Mouse (Mus musculus): ENCODE results near the gene Abcg4. TPM values are rescaled to one million over a fixed set of nuclear protein-coding genes. Genes with fewer than 3 reads are reported as not detected.
A peak's percentile ranks its signal among the peaks of the same experiment; 100 is the strongest.
"Not testable (repeated sequence)": the region's sequence is repeated elsewhere in the genome, so short reads cannot be mapped to it uniquely, and the experiment has no call there.

Abcg4 gene
- polyA plus RNA-seq, 1 experiment from 2014 or later: 1.5 TPM

DNA sequence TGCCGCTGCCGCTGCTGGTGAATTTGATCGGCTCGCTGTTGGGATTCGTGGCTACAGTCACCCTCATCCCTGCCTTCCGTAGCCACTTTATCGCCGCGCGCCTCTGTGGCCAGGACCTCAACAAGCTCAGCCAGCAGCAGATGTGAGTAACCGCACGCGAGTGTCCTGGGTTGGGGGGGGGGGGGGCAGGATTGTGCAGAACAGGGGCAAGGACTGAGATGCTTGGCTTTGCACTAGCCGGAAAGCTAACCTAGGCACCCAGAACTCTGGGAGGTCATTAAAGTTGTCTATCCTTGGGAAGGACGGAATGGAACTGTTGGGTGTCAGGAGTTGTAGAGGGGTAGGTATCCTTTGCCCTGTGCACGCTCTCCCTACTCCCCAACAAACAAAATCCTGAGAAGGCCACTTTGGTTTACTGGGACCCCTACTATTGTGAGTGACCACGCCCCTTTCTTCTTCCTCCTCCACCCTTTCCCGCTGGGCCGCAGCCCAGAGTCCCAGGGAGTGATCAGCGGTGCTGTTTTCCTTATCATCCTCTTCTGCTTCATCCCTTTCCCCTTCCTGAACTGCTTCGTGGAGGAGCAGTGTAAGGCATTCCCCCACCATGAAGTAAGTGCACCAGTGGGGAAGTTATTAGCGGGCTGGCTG is 38.8 kb upstream of the Abcg4 start:
- ATAC-seq (replicated peaks; ENCODE audit: insufficient number of reproducible peaks, insufficient read depth, low FRiP score, low read depth): peak; percentile 49
- Histone ChIP-seq H3K4me1 (replicated peaks) (peaks cover 13% of the 10 kb centered on the region), H3K4me2 (peak overlapping the region; percentile 84), H3K36me3 (peaks cover 39% of the 10 kb centered on the region), H3K4me3 (peak overlapping the region; percentile 89), H3K9me3 (replicated peaks) (no peaks in the 10 kb centered on the region), H3K27me3 (no peaks in the 10 kb centered on the region), H3K27ac (peak overlapping the region; percentile 97), H3K9ac (peak overlapping the region; percentile 91)
- under 1% methylated on average over 22 of the region's 22 CpGs for WGBS

DNA sequence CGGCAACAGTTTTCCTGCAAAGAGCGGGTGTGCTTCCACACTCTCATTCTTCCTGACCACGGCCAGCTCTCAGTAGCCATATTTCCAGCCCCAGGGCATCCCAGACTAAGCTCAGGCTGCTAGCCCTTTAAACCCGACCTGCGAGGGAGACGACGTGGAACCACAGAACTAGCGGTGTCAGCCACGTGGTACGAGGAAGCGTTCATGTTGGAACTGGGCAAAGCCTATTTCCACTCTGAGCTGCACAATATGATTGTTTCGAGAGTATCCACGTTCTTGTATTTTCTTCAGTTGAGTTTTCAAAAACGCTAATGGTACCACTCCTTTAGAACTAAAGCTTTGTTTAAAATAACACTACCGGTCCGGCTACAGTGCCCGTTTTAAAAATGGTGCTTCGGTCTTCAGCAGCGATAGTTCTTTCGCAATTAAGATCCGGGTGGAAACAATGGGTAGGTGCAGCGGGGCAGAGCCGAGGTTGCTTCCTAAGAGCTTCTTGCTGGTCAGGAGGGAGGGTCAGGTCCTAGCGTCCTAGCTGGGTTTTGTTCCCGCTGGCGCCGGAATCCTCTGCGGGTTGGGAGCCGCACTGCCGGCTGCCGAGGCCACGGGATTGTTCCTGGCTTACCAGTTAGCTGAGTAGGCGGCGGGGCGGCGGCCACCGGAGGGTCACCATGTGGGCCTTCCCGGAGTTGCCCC is 38.1 kb upstream of the Abcg4 start:
- H3K9ac ChIP-seq: peak overlapping the region; percentile 91
- ATAC-seq (replicated peaks; ENCODE audit: insufficient number of reproducible peaks, insufficient read depth, low FRiP score, low read depth): peak; percentile 89

DNA sequence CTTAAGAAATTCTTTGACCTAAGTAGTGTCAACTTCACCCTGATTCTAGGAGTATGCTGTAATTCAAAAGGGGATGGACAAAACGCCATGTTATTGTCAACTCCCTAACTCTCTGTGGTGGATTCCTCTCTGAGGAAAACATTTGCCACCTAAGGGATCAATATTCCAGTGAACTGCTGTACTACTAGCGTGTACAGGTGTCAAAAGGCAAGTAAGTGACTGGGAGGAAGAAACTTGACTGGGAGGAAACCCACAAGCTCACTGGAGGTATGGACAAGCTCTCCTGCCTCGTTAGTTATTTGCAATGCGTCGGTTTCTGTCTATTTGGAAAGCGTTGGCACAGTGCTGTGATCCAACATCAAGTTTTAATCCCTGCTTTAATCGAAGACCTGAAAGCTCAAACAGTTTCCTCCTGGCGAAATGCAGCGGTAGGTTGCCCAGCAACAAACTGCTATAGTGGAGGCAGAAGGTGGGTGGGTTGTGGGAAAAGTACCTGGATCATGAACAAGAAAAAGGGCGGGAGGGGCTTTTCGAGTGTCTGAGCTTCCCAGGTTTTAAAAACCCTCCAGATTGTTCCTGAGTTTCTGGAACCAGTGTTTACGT is 37.5 kb upstream of the Abcg4 start, which contains the start of gene Dpagt1:
Dpagt1 (plus strand) TSS at position 252 of the 603 bp plus-strand sequence.
- Histone ChIP-seq H3K9ac (peak within 1 kb of the TSS; percentile 91), H3K27me3 (no peaks in the 10 kb centered on the region), H3K9me3 (replicated peaks) (no peaks in the 10 kb centered on the region), H3K36me3 (peaks cover 27% of the 10 kb centered on the region), H3K27ac (peak within 1 kb of the TSS; percentile 97), H3K4me1 (replicated peaks) (peaks cover 15% of the 10 kb centered on the region), H3K4me2 (peak within 1 kb of the TSS; percentile 84), H3K4me3 (peak within 1 kb of the TSS; percentile 89)
- 2% methylated on average over 12 of the region's 12 CpGs for WGBS
- ATAC-seq (replicated peaks; ENCODE audit: insufficient number of reproducible peaks, insufficient read depth, low FRiP score, low read depth): no peak

More for the DNA sequence above, 38.1 kb upstream of the Abcg4 start:
- H3K4me2 ChIP-seq: peak overlapping the region; percentile 84
- H3K27ac ChIP-seq: peak overlapping the region; percentile 97
- peak overlapping the region; percentile 89 for H3K4me3 ChIP-seq
- no peaks in the 10 kb centered on the region for H3K9me3 ChIP-seq (replicated peaks)
- H3K4me1 ChIP-seq (replicated peaks): peaks cover 13% of the 10 kb centered on the region
- no peaks in the 10 kb centered on the region for H3K27me3 ChIP-seq
- H3K36me3 ChIP-seq: peaks cover 33% of the 10 kb centered on the region
- WGBS: under 1% methylated on average over 38 of the region's 38 CpGs

DNA sequence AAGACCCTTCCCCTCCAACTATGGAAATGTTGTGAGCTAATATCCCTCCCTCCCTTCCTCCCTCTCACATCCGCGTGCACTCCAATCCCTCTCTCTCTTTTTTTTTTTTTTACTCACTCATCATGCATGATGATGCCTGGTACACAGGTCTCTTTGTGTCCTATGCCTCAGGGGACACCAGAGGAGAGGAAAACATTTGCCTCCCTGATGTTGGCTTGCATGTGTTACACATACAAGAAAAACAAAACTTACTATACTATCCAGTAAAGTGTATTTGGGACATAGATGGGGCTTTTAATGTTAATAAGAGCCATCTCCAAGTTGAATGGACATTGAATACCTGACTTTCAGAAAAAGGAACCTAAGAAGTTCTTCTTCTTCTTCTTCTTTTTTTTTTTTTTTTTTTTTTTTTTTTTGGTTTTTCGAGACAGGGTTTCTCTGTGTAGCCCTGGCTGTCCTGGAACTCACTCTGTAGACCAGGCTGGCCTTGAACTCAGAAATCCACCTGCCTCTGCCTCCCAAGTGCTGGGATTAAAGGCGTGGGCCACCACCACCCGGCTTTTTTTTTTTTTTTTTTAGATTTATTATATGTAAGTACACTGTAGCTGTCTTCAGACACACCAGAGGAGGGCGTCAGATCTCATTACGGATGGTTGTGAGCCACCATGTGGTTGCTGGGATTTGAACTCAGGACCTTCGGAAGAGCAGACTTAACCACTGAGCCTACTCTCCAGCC is 36.8 kb upstream of the Abcg4 start:
- not testable (repeated sequence) for H3K4me3 ChIP-seq; ATAC-seq (replicated peaks; ENCODE audit: insufficient number of reproducible peaks, insufficient read depth, low FRiP score, low read depth); H3K9me3 ChIP-seq (replicated peaks); H3K27me3 ChIP-seq
- peak overlapping the region; percentile 91 for H3K9ac ChIP-seq
- peak overlapping the region; percentile 97 for H3K27ac ChIP-seq
- H3K4me2 ChIP-seq: peak overlapping the region; percentile 84
- WGBS: 63% methylated on average over 7 of the region's 8 CpGs
- H3K4me1 ChIP-seq (replicated peaks): peaks cover 20% of the 10 kb centered on the region
- peaks cover 20% of the 10 kb centered on the region for H3K36me3 ChIP-seq

DNA sequence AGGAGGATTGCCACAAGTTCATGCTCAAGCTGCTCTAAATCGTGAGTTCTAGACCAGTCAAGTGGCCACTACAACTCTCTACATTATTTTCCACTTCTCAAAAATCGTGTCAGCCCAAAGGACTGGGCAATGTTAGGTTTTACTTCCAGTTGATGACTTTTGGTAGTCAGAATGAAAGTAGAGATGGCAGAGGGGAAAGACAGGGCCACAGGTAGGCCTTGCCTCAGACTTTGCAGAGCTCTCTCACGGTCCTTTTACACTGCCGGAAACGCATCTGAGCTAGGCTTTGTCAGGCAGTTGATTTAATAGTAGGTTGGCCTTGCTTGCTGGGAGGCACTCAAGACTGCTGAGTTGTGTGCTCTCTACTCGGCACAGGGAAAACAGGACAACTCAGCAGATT is 35.7 kb upstream of the Abcg4 start:
- Histone ChIP-seq H3K36me3 (peaks cover 9% of the 10 kb centered on the region), H3K27me3 (no peaks in the 10 kb centered on the region), H3K4me3 (no peak overlapping the region), H3K4me1 (replicated peaks) (peaks cover 24% of the 10 kb centered on the region), H3K9ac (no peak overlapping the region), H3K4me2 (no peak overlapping the region), H3K27ac (no peak overlapping the region), H3K9me3 (replicated peaks) (no peaks in the 10 kb centered on the region)
- ATAC-seq (replicated peaks; ENCODE audit: insufficient number of reproducible peaks, insufficient read depth, low FRiP score, low read depth): no peak
- 73% methylated on average over 6 of the region's 6 CpGs for WGBS

DNA sequence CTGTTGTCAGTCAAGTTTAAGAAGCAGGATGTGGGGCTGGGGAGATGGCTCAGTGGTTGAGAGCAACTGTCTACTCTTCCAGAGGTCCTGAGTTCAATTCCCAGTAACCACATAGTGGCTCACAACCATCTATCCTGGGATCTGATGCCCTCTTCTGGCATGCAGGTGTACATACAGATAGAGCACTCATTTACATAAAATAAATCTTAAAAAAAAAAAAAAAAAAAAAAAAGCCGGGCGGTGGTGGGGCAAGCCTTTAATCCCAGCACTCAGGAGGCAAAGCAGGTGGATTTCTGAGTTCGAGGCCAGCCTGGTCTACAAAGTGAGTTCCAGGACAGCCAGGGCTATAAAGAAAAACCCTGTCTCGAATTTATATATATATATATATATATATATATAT is 35.2 kb upstream of the Abcg4 start:
- H3K27me3 ChIP-seq; H3K36me3 ChIP-seq; H3K9ac ChIP-seq; ATAC-seq (replicated peaks; ENCODE audit: insufficient number of reproducible peaks, insufficient read depth, low FRiP score, low read depth); H3K4me2 ChIP-seq; H3K9me3 ChIP-seq (replicated peaks); H3K27ac ChIP-seq; H3K4me3 ChIP-seq: not testable (repeated sequence)
- 84% methylated on average over 3 of the region's 4 CpGs for WGBS
- peaks cover 29% of the 10 kb centered on the region for H3K4me1 ChIP-seq (replicated peaks)

DNA sequence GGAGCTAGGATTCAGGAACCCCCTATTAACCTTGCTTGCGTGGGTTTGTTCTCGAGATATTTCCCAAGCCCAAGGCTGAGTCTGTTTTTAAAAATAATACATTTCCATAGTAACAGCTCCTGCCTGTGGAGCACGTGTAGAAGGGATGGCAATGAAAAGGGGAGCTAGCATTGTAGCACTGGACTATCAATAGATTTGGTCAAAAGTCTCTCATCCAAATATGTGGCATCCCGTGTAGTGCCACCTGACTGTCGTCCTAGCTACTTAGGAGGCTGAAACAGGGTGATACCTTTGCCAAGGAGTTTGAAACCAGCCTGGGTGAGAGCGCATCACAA is 32.4 kb upstream of the Abcg4 start:
- Histone ChIP-seq H3K4me2 (peak overlapping the region; percentile 93), H3K4me3 (peak overlapping the region; percentile 80), H3K27ac (peak overlapping the region; percentile 78), H3K4me1 (replicated peaks) (peaks cover 33% of the 10 kb centered on the region), H3K27me3 (no peaks in the 10 kb centered on the region), H3K36me3 (peaks cover 8% of the 10 kb centered on the region), H3K9me3 (replicated peaks) (no peaks in the 10 kb centered on the region), H3K9ac (peak overlapping the region; percentile 40)
- 13% methylated on average over 6 of the region's 6 CpGs for WGBS
- 0 out of 2 replicates have a peak, but pooled peaks have one; percentile 3 for ATAC-seq (replicated peaks; ENCODE audit: insufficient number of reproducible peaks, insufficient read depth, low FRiP score, low read depth)

DNA sequence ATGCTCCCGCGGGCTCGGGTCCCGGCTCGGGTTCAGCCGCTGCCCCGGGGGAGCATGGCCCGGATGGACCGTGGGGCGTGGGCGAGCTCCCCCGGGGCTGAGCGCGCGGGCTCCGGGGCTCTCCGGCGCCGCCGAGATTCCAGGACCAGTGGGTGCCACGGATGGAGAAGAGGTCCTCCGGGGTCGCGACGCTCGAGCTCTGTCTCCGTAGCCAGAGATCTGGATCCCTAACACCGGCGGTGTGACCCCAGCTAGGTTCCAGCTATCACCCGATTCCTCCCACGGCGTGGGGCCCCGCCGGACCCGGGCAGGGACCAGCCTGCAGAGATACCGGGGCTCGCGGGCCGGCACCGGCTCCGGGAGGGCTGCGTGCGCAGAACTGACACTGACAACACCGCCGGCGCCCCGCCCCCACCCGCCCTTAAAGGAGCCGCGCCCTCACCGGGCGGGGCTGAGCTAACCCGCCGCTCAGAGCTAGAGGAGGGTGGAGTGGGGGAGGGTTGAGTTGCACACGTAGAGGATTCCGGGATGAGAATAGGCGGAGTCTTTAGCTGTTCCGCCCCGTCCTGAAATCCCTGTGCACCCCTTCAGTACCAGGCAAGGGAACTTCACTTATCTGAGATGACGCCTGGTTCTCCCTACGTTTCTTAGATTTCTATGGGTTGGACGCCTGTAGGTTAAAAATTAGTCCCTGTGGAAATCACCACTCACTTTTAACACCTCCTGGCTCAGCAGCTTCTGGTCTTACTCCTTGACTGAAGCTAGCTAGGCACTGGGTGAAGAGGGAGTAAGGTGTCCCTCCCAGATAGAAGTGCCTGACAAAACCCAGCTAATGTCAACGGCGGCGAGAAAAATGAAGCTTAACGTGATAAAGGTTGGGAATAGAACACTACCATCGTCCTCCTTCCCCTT is 31.7 kb upstream of the Abcg4 start, which contains the start of gene C2cd2l:
C2cd2l (minus strand) TSS at position 399 of the 912 bp plus-strand sequence.
- Histone ChIP-seq H3K4me3 (peak within 1 kb of the TSS; percentile 80), H3K36me3 (peaks cover 14% of the 10 kb centered on the region), H3K27me3 (no peaks in the 10 kb centered on the region), H3K9me3 (replicated peaks) (no peaks in the 10 kb centered on the region), H3K27ac (peak within 1 kb of the TSS; percentile 78), H3K4me1 (replicated peaks) (peaks cover 30% of the 10 kb centered on the region), H3K4me2 (peak within 1 kb of the TSS; percentile 93), H3K9ac (peak within 1 kb of the TSS; percentile 93)
- peak; percentile 99 for ATAC-seq (replicated peaks; ENCODE audit: insufficient number of reproducible peaks, insufficient read depth, low FRiP score, low read depth)
- under 1% methylated on average over 67 of the region's 67 CpGs for WGBS

DNA sequence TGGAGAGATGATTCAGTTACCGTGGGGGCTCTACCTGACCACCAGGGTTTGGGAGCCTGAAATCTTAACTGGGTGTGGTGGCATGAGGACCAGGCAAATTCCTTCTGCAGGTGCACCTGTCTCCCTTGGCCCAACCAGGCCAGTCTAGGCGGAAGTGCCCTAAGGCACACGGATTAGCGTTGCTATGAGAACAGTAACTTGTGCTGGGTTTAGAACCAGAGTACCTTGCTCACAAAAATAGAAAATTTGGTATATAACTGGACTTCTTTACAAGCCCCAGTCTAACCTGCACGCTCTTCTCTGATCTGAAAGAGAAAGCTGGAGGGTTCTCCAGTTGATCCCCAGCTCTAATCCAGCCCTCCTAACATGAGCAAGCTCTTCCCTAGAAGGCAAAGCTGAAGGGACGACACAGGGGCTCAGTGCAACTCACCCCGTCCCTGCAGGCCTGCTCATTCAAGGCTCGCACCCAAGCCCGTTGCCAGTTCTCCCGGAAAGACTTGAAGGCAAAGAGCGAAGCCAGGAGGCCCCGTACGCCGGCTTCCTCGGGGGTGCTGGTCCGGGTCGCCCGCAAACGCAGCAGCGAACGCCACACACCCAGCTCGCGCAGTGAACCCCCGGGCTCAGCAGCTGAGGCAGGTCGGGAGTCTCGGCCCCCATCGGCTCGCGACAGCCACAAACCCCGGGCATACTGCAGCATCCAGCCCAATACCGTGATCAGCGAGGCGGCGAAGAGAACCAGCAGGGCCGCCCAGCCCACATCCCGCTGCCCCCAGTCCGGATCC is 30.9 kb upstream of the Abcg4 start:
- Histone ChIP-seq H3K4me1 (replicated peaks) (peaks cover 30% of the 10 kb centered on the region), H3K4me2 (peak overlapping the region; percentile 93), H3K27me3 (no peaks in the 10 kb centered on the region), H3K27ac (peak overlapping the region; percentile 78), H3K4me3 (peak overlapping the region; percentile 80), H3K36me3 (peaks cover 22% of the 10 kb centered on the region), H3K9me3 (replicated peaks) (no peaks in the 10 kb centered on the region), H3K9ac (peak overlapping the region; percentile 93)
- no peak for ATAC-seq (replicated peaks; ENCODE audit: insufficient number of reproducible peaks, insufficient read depth, low FRiP score, low read depth)
- WGBS: 3% methylated on average over 37 of the region's 37 CpGs

DNA sequence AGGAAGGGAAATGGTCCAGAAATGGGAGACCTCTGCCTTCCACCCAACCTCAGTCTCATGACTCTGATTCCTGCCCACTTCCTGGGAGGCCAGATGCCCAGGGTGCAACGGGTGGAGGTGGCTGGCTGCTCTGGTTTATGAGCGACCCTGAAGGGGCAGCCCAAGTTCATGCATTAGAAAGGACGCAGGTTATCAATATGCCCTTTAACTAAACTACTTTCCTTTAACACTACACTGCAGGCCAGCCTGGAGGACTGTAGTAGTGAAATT is 30.3 kb upstream of the Abcg4 start:
- Histone ChIP-seq H3K9me3 (replicated peaks) (no peaks in the 10 kb centered on the region), H3K9ac (peak overlapping the region; percentile 93), H3K27ac (no peak overlapping the region), H3K4me2 (peak overlapping the region; percentile 93), H3K4me3 (peak overlapping the region; percentile 80), H3K4me1 (replicated peaks) (peaks cover 30% of the 10 kb centered on the region), H3K36me3 (peaks cover 27% of the 10 kb centered on the region), H3K27me3 (no peaks in the 10 kb centered on the region)
- ATAC-seq (replicated peaks; ENCODE audit: insufficient number of reproducible peaks, insufficient read depth, low FRiP score, low read depth): no peak
- WGBS: 30% methylated on average over 3 of the region's 3 CpGs
